13 mouse cellular contexts compared by ENCODE assay signal in genomic region chr17:26968200-26968611, GRCm38 (mm10).
"Had no signal": no experiment of that assay in that cellular context is flagged by ENCODE, and none has a peak within 500 bp of the region (broad histone marks: within the 10 kb centered on the region; RNA-seq: fewer than 3 reads in every experiment).

No protein-coding gene starts in this region.

- H3K27ac ChIP-seq: liver, embryonic 12.5 days; midbrain, embryonic 13.5 days; neural tube, embryonic 13.5 days; stomach, embryonic 15.5 days had no signal

- H3K27me3 ChIP-seq: liver, embryonic 12.5 days; midbrain, embryonic 13.5 days; neural tube, embryonic 13.5 days; stomach, embryonic 15.5 days had no signal

- ATAC-seq: liver, embryonic 12.5 days; midbrain, embryonic 13.5 days had no signal

- H3K9ac ChIP-seq: liver, embryonic 12.5 days; midbrain, embryonic 13.5 days; neural tube, embryonic 13.5 days; stomach, embryonic 15.5 days had no signal

- H3K4me2 ChIP-seq: liver, embryonic 12.5 days; midbrain, embryonic 13.5 days; neural tube, embryonic 13.5 days; stomach, embryonic 15.5 days had no signal

- H3K4me3 ChIP-seq: liver, embryonic 12.5 days; midbrain, embryonic 13.5 days; neural tube, embryonic 13.5 days; stomach, embryonic 15.5 days had no signal

- H3K9me3 ChIP-seq: liver, embryonic 12.5 days; midbrain, embryonic 13.5 days; neural tube, embryonic 13.5 days; stomach, embryonic 15.5 days had no signal

- DNase-seq: kidney, adult 18-20 months; kidney, postnatal 10 days; layer of hippocampus, adult 9-11 months; layer of hippocampus, postnatal 36 days; left cerebral cortex, postnatal 4 days; lung, adult 18-20 months; lung, postnatal 36 days; right cerebral cortex, postnatal 14 days; thymus, postnatal 36 days had no signal
